Mouse (Mus musculus) heart, adult 8-10 months (tissue): ENCODE data around the gene Hspa5. TPM values are rescaled to one million over a fixed set of nuclear protein-coding genes. Genes with fewer than 3 reads are reported as not detected.
A peak's percentile ranks its signal among the peaks of the same experiment; 100 is the strongest.
"Not testable (repeated sequence)": the region's sequence is repeated elsewhere in the genome, so short reads cannot be mapped to it uniquely, and the experiment has no call there.

ENCODE experiments used
- DNase-seq: peaks from one replicate; pipeline ENCODE4 v3.0.0; 2022; ENCODE audit warnings: low spot score
- total RNA-seq, 4 experiments: library from RNA; stranded (reverse); gene quantifications; 2 replicates each; pipeline ENCODE4 v1.2.4; 2022

Hspa5 gene
- total RNA-seq, 4 experiments from 2014 or later: 590 to 816 (median 680) TPM

GRCm38 (mm10) chr2:34770951-34771350 lies 819 bp upstream of the Hspa5 start:
- DNase-seq: no peak

DNA sequence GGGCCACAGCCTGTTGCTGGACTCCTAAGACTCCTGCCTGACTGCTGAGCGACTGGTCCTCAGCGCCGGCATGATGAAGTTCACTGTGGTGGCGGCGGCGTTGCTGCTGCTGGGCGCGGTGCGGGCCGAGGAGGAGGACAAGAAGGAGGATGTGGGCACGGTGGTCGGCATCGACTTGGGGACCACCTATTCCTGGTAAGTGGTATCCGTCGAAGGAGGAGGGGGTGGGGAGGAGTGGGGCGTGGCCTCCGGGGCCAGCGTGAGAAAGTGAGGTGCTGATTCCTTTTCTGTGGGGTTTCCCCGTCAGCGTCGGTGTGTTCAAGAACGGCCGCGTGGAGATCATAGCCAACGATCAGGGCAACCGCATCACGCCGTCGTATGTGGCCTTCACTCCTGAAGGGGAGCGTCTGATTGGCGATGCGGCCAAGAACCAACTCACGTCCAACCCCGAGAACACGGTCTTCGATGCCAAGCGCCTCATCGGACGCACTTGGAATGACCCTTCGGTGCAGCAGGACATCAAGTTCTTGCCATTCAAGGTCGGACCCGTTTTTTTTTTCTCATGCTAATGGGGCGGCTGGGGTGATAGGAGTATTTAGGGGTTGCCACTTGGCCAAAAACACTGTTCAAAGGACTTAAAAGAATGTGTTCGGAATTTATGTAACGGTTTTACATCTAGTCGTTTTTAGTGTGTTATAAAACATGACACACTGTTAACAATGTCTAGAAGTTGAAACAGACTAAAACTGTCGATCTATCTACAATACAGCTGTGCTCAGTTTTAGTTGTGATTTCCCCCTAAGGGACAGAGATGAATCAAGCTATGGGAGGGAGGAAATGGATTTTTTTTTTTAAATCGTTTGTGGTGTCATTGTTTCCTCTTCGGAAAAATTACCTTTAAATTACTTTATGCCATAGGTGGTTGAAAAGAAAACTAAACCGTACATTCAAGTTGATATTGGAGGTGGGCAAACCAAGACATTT lies 774 bp downstream of the Hspa5 start:
- DNase-seq: no peak

DNA sequence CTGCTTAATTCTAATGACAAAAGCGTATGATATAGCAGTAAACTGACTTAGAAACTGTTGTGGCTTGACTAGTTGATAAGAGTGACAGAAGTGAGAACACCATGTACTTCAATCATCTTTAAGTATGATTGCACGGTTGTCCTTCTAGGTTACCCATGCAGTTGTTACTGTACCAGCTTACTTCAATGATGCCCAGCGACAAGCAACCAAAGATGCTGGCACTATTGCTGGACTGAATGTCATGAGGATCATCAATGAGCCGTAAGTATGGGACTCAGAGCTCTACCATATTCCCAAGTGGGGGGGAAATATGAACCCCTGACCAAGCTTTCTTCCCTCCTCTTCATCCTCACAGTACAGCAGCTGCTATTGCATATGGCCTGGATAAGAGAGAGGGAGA lies 1.9 kb downstream of the Hspa5 start:
- no peak for DNase-seq

GRCm38 (mm10) chr2:34774493-34774892 lies 2.7 kb downstream of the Hspa5 start:
- no peak for DNase-seq

- no peak for DNase-seq
These were observed 5.6 kb downstream of the Hspa5 start for GRCm38 (mm10) chr2:34777237-34777868.

DNA sequence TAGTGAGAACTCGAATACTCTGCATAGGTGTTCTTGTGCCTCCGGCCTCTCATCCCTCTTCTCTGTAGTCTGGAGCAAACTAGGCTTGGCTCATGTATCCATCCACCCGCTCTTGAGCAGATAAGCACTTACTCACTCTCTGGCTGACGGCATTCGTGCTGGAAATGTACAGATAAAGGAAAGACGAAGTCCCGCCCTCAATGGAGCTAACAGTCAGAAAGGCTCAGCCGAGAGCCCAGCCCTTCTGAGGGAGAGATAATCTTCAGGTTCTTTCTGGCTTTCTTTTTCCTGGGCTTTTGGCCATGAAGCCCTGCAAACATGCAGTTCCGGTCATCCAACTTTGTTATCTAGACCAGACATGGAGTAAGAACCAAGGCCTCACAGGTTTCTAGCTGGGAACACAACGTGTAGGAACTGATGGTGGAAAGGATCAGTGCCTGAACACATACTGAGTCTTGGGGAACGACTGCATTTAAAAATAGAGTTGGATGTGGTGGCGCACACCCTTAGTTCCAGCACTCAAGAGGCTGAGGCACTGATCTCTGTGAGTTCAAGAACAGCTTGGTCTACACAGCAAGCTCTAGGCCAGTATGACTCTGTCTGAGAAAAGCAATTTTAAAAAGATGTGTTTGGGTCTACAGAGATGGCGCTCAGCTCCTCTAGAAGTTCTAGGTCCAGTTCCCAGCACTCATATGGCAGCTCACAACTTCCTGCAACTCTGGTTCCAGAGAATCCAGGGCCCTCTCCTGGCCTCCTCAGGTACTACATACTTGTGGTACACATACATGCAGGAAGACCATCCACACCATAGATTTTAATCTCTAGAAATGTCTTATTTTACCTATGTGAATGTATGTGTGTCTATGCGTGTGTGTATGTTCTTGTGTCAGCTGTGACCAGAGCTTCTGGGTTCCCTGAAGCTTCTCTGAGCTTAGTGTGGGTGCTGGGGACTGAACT lies 11.6 kb downstream of the Hspa5 start:
- no peak for DNase-seq

DNA sequence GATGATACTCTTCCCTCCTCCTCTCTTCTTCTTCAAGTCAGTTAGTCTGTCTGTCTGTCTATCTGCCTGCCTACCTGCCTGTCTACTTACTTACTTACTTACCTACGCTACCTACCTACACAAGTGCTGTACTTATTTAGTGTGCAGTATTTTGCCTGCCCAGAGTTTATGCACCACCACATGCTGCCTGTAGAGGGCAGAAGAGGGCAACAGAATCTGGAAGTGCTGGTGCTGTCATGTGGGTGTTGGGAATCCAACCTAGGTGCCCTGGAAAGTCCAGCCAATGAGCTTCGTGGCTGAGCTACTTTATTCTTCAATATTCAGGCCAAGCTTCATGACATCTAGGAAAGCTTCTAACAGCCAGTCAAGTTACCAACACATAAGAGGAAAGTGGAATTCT lies 12.3 kb downstream of the Hspa5 start:
- peak; percentile 43 for DNase-seq

- DNase-seq: no peak
These were observed 18.5 kb downstream of the Hspa5 start for GRCm38 (mm10) chr2:34790282-34790681.

GRCm38 (mm10) chr2:34792543-34792942 lies 20.8 kb downstream of the Hspa5 start:
- DNase-seq: not testable (repeated sequence)

GRCm38 (mm10) chr2:34794511-34794910 lies 22.7 kb downstream of the Hspa5 start:
- no peak for DNase-seq

GRCm38 (mm10) chr2:34795426-34795825 lies 23.7 kb downstream of the Hspa5 start:
- DNase-seq: no peak

- peak; percentile 89 for DNase-seq
These were observed 27.8 kb downstream of the Hspa5 start, which contains the start of gene Rabepk for GRCm38 (mm10) chr2:34799357-34800256. TSS of gene Rabepk (minus strand) at chr2:34799912.

GRCm38 (mm10) chr2:34800371-34800770 lies 28.6 kb downstream of the Hspa5 start:
- DNase-seq: no peak

DNA sequence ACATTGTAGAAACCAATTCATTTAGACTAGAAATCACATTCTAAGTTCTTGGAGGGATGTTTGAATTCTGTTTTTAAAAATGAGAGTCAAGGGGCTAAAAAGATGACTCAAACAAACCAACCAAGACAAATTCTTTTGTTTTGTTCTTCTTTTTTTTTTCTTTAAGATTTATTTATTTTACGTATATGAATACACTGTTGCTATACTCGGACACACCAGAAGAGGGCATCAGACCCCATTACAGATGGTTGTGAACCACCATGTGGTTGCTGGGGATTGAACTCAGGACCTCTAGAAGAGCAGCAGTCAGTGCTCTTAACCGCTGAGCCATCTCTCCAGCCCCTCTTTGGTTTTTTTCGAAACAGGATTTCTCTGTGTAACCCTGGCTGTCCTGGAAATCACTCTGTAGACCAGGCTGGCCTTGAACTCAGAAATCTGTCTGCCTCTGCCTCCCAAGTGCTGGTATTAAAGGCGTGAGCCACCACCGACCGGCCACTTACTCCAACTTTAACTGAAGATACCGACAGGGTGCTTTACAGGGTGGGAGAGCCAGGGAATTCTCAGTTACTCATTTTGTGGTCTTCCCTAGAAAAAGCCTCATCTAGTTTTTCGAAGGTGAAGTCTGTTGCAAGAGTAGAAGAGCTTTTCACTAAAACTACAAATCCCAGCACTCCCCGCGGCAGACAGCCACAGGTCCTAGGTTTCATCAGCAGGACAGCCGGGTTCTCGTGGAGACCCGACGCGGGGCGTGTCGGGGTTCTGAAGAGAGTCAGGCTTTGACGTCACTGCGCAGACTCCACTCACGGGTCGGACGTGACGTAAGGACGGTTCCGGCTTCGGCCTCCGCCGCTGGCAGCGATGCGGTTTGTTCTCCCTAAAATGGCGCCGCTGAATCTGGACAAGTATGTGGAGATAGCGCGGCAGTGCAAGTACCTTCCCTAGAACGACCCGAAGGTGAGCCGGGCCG lies 30.0 kb downstream of the Hspa5 start:
- peak; percentile 97 for DNase-seq

GRCm38 (mm10) chr2:34802565-34803245 lies 30.9 kb downstream of the Hspa5 start:
- peak; percentile 28 for DNase-seq

- no peak for DNase-seq
These were observed 32.0 kb downstream of the Hspa5 start for GRCm38 (mm10) chr2:34803746-34804145.

GRCm38 (mm10) chr2:34804172-34804571 lies 32.4 kb downstream of the Hspa5 start:
- no peak for DNase-seq

GRCm38 (mm10) chr2:34804815-34805214 lies 33.0 kb downstream of the Hspa5 start:
- DNase-seq: peak; percentile 31
